Mouse (Mus musculus) hindbrain, embryonic 16.5 days (tissue): ENCODE measurements around the gene Tsc22d4. TPM values are rescaled to one million over a fixed set of nuclear protein-coding genes. Genes with fewer than 3 reads are reported as not detected.

ENCODE experiments used
- ATAC-seq: fragments of 200-750 bp; cut with Nextera tagmentation; 2 replicates; pipeline ENCODE4 v1.8.0; 2017; ENCODE audit warnings: moderate TSS enrichment, moderate library complexity
- H3K27ac ChIP-seq: fragments of 300-500 bp; sonication (generic); 2 replicates; pipeline ENCODE4 v1.5.1; 2014; ENCODE audit warnings: low read depth, mild to moderate bottlenecking, control low read depth, low read length, moderate library complexity
- H3K27me3 ChIP-seq: fragments of 300-500 bp; sonication (generic); replicated peaks from 2 replicates; pipeline ENCODE4 v1.6.1; 2014; ENCODE audit warnings: low read length; ENCODE audit not compliant: control insufficient read depth, insufficient read depth
- H3K36me3 ChIP-seq: fragments of 300-500 bp; sonication (generic); 2 replicates; pipeline ENCODE4 v1.6.1; 2014; ENCODE audit warnings: mild to moderate bottlenecking, low read length, moderate library complexity, mixed read lengths; ENCODE audit not compliant: control insufficient read depth, insufficient read depth
- H3K4me1 ChIP-seq: fragments of 300-500 bp; sonication (generic); 2 replicates; pipeline ENCODE4 v1.6.1; 2014; ENCODE audit warnings: low read depth, low read length; ENCODE audit not compliant: control insufficient read depth, insufficient read depth
- H3K4me2 ChIP-seq: fragments of 300-500 bp; sonication (generic); 2 replicates; pipeline ENCODE4 v1.6.1; 2014; ENCODE audit warnings: mild to moderate bottlenecking, low read length, control low read depth, moderate library complexity
- H3K4me3 ChIP-seq: fragments of 300-500 bp; sonication (generic); 2 replicates; pipeline ENCODE4 v1.5.1; 2014; ENCODE audit warnings: mild to moderate bottlenecking, low read length, control low read depth, moderate library complexity
- H3K9ac ChIP-seq: fragments of 300-500 bp; sonication (generic); 2 replicates; pipeline ENCODE4 v1.6.1; 2014; ENCODE audit warnings: low read depth, mild to moderate bottlenecking, control low read depth, low read length, moderate library complexity
- H3K9me3 ChIP-seq: fragments of 300-500 bp; sonication (generic); 2 replicates; pipeline ENCODE4 v1.6.1; 2014; ENCODE audit warnings: mild to moderate bottlenecking, low read length, moderate library complexity; ENCODE audit not compliant: control insufficient read depth
- WGBS: fragments of 180-500 bp; shearing (Covaris S2); extraction: QIAGEN DNeasy Blood & Tissue Kit; methylation state at CpG from one replicate; pipeline ENCODE4 v1.1.7; 2014; 5-methylcytosine and 5-hydroxymethylcytosine counted together
- polyA plus RNA-seq: library from polyadenylated mRNA; unstranded; fragments of >200 nt; fragmentation: Nextera tagmentation; extraction: Ambion mirVana; gene quantifications from 2 replicates; pipeline ENCODE4 v1.2.1, GENCODE M21; 2015

The Tsc22d4 gene
- polyA plus RNA-seq, 1 experiment from 2014 or later, result 150 TPM

GRCm38 (mm10) chr5:137738516-137738915 is 7.0 kb upstream of the Tsc22d4 start:
- H3K4me1 ChIP-seq, result peaks cover 52% of the 10 kb centered on the region

GRCm38 (mm10) chr5:137739471-137739870 is 6.1 kb upstream of the Tsc22d4 start:
- Histone ChIP-seq H3K36me3 (peaks cover 8% of the 10 kb centered on the region), H3K9me3 (no peaks in the 10 kb centered on the region), H3K4me1 (peaks cover 43% of the 10 kb centered on the region), H3K27me3 (no peaks in the 10 kb centered on the region), H3K4me3 (peak overlapping the region; percentile 66), H3K9ac (peak overlapping the region; percentile 90), H3K27ac (peak overlapping the region; percentile 86), H3K4me2 (peak overlapping the region; percentile 90)
- WGBS, result 36% methylated on average over 9 of the region's 9 CpGs
- ATAC-seq, result no peak

More at GRCm38 (mm10) chr5:137738516-137738915, 7.0 kb upstream of the Tsc22d4 start:
- ATAC-seq, result no peak
- H3K27me3 ChIP-seq, result no peaks in the 10 kb centered on the region
- H3K27ac ChIP-seq, result peak overlapping the region; percentile 68
- H3K9ac ChIP-seq, result peak overlapping the region; percentile 57
- no peaks in the 10 kb centered on the region for H3K9me3 ChIP-seq
- H3K4me3 ChIP-seq, result peak overlapping the region; percentile 9; the same call in 1 of the 2 replicates
- H3K36me3 ChIP-seq, result peaks cover 8% of the 10 kb centered on the region
- WGBS, result 24% methylated on average over 5 of the region's 5 CpGs
- peak overlapping the region; percentile 90 for H3K4me2 ChIP-seq

- WGBS, result 8% methylated on average over 11 of the region's 11 CpGs
- Histone ChIP-seq H3K9me3 (no peaks in the 10 kb centered on the region), H3K9ac (peak overlapping the region; percentile 90), H3K4me1 (peaks cover 36% of the 10 kb centered on the region), H3K4me3 (peak overlapping the region; percentile 66), H3K4me2 (peak overlapping the region; percentile 90), H3K36me3 (peaks cover 6% of the 10 kb centered on the region), H3K27ac (peak overlapping the region; percentile 86), H3K27me3 (no peaks in the 10 kb centered on the region)
- ATAC-seq, result peak; percentile 15; the same call in 1 of the 2 replicates
These were observed 5.0 kb upstream of the Tsc22d4 start for GRCm38 (mm10) chr5:137740506-137740905.

GRCm38 (mm10) chr5:137741023-137741931 is 4.3 kb upstream of the Tsc22d4 start, which contains the start of gene Nyap1:
Gene Nyap1 (minus strand): TSS chr5:137741607.
- H3K4me3 ChIP-seq, result peak within 1 kb of the TSS; percentile 66
- no peaks in the 10 kb centered on the region for H3K27me3 ChIP-seq
- H3K4me2 ChIP-seq, result peak within 1 kb of the TSS; percentile 90
- H3K36me3 ChIP-seq, result no peaks in the 10 kb centered on the region; the same call in 1 of the 2 replicates
- H3K4me1 ChIP-seq, result peaks cover 32% of the 10 kb centered on the region
- peak within 1 kb of the TSS; percentile 90 for H3K9ac ChIP-seq
- under 1% methylated on average over 65 of the region's 71 CpGs for WGBS
- no peaks in the 10 kb centered on the region for H3K9me3 ChIP-seq
- ATAC-seq, result peak; percentile 89
- peak within 1 kb of the TSS; percentile 86 for H3K27ac ChIP-seq

- Histone ChIP-seq H3K27me3 (no peaks in the 10 kb centered on the region), H3K9me3 (no peaks in the 10 kb centered on the region), H3K36me3 (no peaks in the 10 kb centered on the region; the same call in 1 of the 2 replicates), H3K4me2 (peak overlapping the region; percentile 90), H3K9ac (no peak overlapping the region), H3K4me1 (peaks cover 36% of the 10 kb centered on the region), H3K27ac (no peak overlapping the region), H3K4me3 (peak overlapping the region; percentile 66; the same call in 1 of the 2 replicates)
- 67% methylated on average over 10 of the region's 10 CpGs for WGBS
- no peak for ATAC-seq
These were observed 3.5 kb upstream of the Tsc22d4 start for GRCm38 (mm10) chr5:137742048-137742447.

- Histone ChIP-seq H3K4me2 (no peak overlapping the region), H3K27me3 (no peaks in the 10 kb centered on the region), H3K27ac (no peak overlapping the region), H3K4me1 (peaks cover 39% of the 10 kb centered on the region), H3K9ac (no peak overlapping the region), H3K4me3 (no peak overlapping the region), H3K9me3 (no peaks in the 10 kb centered on the region), H3K36me3 (no peaks in the 10 kb centered on the region)
- WGBS, result 94% methylated on average over 6 of the region's 6 CpGs
- ATAC-seq, result no peak
These were observed 2.7 kb upstream of the Tsc22d4 start for GRCm38 (mm10) chr5:137742836-137743235.

GRCm38 (mm10) chr5:137744197-137744596 is 1.3 kb upstream of the Tsc22d4 start:
- Histone ChIP-seq H3K4me3 (no peak overlapping the region), H3K9me3 (no peaks in the 10 kb centered on the region), H3K27ac (no peak overlapping the region), H3K4me2 (no peak overlapping the region), H3K4me1 (peaks cover 38% of the 10 kb centered on the region), H3K9ac (no peak overlapping the region), H3K27me3 (no peaks in the 10 kb centered on the region), H3K36me3 (no peaks in the 10 kb centered on the region)
- ATAC-seq, result no peak
- 86% methylated on average over 7 of the region's 7 CpGs for WGBS

GRCm38 (mm10) chr5:137746282-137746850 is 836 bp downstream of the Tsc22d4 start:
- H3K27ac ChIP-seq, result peak overlapping the region; percentile 88
- peak overlapping the region; percentile 75 for H3K9ac ChIP-seq
- H3K4me1 ChIP-seq, result peaks cover 31% of the 10 kb centered on the region
- no peaks in the 10 kb centered on the region for H3K36me3 ChIP-seq
- 0% methylated on average over 20 of the region's 20 CpGs for WGBS
- no peaks in the 10 kb centered on the region for H3K9me3 ChIP-seq
- H3K27me3 ChIP-seq, result no peaks in the 10 kb centered on the region
- peak overlapping the region; percentile 96 for H3K4me2 ChIP-seq
- ATAC-seq, result peak; percentile 10; the same call in 1 of the 2 replicates
- H3K4me3 ChIP-seq, result peak overlapping the region; percentile 51

GRCm38 (mm10) chr5:137746851-137747325 is 1.4 kb downstream of the Tsc22d4 start:
- Histone ChIP-seq H3K4me1 (peaks cover 29% of the 10 kb centered on the region), H3K4me3 (peak overlapping the region; percentile 51), H3K27me3 (no peaks in the 10 kb centered on the region), H3K27ac (peak overlapping the region; percentile 88), H3K36me3 (no peaks in the 10 kb centered on the region), H3K4me2 (peak overlapping the region; percentile 96), H3K9me3 (no peaks in the 10 kb centered on the region), H3K9ac (peak overlapping the region; percentile 75)
- WGBS, result 1% methylated on average over 15 of the region's 16 CpGs
- ATAC-seq, result no peak
